Mouse (Mus musculus) left cerebral cortex, postnatal 25 days (tissue): ENCODE measurements around the gene Retreg1. TPM values are rescaled to one million over a fixed set of nuclear protein-coding genes. Genes with fewer than 3 reads are reported as not detected.
A peak's percentile ranks its signal among the peaks of the same experiment; 100 is the strongest.

Experiments
- DNase-seq, 2 experiments: peaks; one replicate each; pipeline ENCODE4 v3.0.0; 2022; ENCODE audit warnings: low spot score in 2 of 2, mixed read lengths in 1 of 2
- intact Hi-C: fragments of 180-260 bp; cut with DNase I; formaldehyde crosslinking; loops from one replicate; pipeline ENCODE4 v1.15.1; 2025
- total RNA-seq, 2 experiments: library from RNA; stranded (reverse); gene quantifications; 2 replicates each; pipeline ENCODE4 v1.2.3; 2021

Retreg1 gene
- total RNA-seq, 2 experiments from 2014 or later, result 34.1 to 34.3 TPM

- intact Hi-C loops, result no loop called here
- no peak for DNase-seq
Measured at GRCm38 (mm10) chr15:25872657-25873056, 29.7 kb downstream of the Retreg1 start.

- intact Hi-C loops, result no loop called here
- DNase-seq, result no peak
Measured at GRCm38 (mm10) chr15:25873536-25873935, 30.6 kb downstream of the Retreg1 start.

- no peak for DNase-seq
- intact Hi-C loops, result no loop called here
Measured at GRCm38 (mm10) chr15:25876601-25877161, 33.7 kb downstream of the Retreg1 start.

GRCm38 (mm10) chr15:25877798-25878197 lies 34.8 kb downstream of the Retreg1 start:
- DNase-seq, result no peak

GRCm38 (mm10) chr15:25879229-25879628 lies 36.2 kb downstream of the Retreg1 start:
- no peak for DNase-seq
- intact Hi-C loops, result no loop called here

More at GRCm38 (mm10) chr15:25877798-25878197, 34.8 kb downstream of the Retreg1 start:
- intact Hi-C loops, result no loop called here

- intact Hi-C loops, result no loop called here
- no peak for DNase-seq
Measured at GRCm38 (mm10) chr15:25880192-25880591, 37.2 kb downstream of the Retreg1 start.

- DNase-seq, result no peak
- intact Hi-C loops, result no loop called here
Measured at GRCm38 (mm10) chr15:25882002-25882401, 39.0 kb downstream of the Retreg1 start.

GRCm38 (mm10) chr15:25884416-25884958 lies 41.5 kb downstream of the Retreg1 start:
- intact Hi-C loops, result no loop called here
- no peak for DNase-seq

GRCm38 (mm10) chr15:25886581-25887011 lies 43.6 kb downstream of the Retreg1 start:
- peak; percentile 52 to 63 for DNase-seq
- intact Hi-C loops, result no loop called here

GRCm38 (mm10) chr15:25889927-25890326 lies 46.9 kb downstream of the Retreg1 start:
- intact Hi-C loops, result no loop called here
- no peak for DNase-seq

GRCm38 (mm10) chr15:25891556-25891955 lies 48.6 kb downstream of the Retreg1 start:
- intact Hi-C loops, result no loop called here
- DNase-seq, result peak in 1 of 2 experiments; percentile 50

GRCm38 (mm10) chr15:25893327-25893726 lies 50.3 kb downstream of the Retreg1 start:
- intact Hi-C loops, result no loop called here
- DNase-seq, result no peak

- intact Hi-C loops, result no loop called here
- DNase-seq, result no peak
Measured at GRCm38 (mm10) chr15:25896783-25897182, 53.8 kb downstream of the Retreg1 start.

- intact Hi-C loops, result no loop called here
- DNase-seq, result no peak
Measured at GRCm38 (mm10) chr15:25897617-25898016, 54.6 kb downstream of the Retreg1 start.

- peak in 1 of 2 experiments; percentile 44 for DNase-seq
- intact Hi-C loops, result no loop called here
Measured at GRCm38 (mm10) chr15:25899021-25899420, 56.0 kb downstream of the Retreg1 start.

GRCm38 (mm10) chr15:25900540-25900939 lies 57.6 kb downstream of the Retreg1 start:
- intact Hi-C loops, result loop anchor here (1.0 kb wide), 1 partner anchor 95 kb away; no protein-coding TSS in a partner anchor
- peak; percentile 44 to 60 for DNase-seq

- intact Hi-C loops, result no loop called here
- DNase-seq, result no peak
Measured at GRCm38 (mm10) chr15:25902931-25903615, 60.1 kb downstream of the Retreg1 start.

GRCm38 (mm10) chr15:25904435-25905021 lies 61.5 kb downstream of the Retreg1 start:
- DNase-seq, result peak in 1 of 2 experiments; percentile 51
- intact Hi-C loops, result no loop called here

GRCm38 (mm10) chr15:25909783-25910494 lies 67.0 kb downstream of the Retreg1 start:
- no peak for DNase-seq
- intact Hi-C loops, result no loop called here

GRCm38 (mm10) chr15:25910495-25910865 lies 67.5 kb downstream of the Retreg1 start:
- DNase-seq, result no peak
- intact Hi-C loops, result no loop called here
